Mouse (Mus musculus) activated CD4-positive, CD25-positive, alpha-beta regulatory T cell (primary cell): ENCODE data around the gene Ccndbp1. TPM values are rescaled to one million over a fixed set of nuclear protein-coding genes. Genes with fewer than 3 reads are reported as not detected.

Source experiments
- polyA plus RNA-seq, 2 experiments: library from polyadenylated mRNA; unstranded; fragments of 100-300 nt; shearing (Covaris generic); gene quantifications; one replicate each; pipeline ENCODE4 v1.2.1; 2017

Ccndbp1 gene
- polyA plus RNA-seq: 100 to 1,000 TPM; 132 to 161 TPM

DNA sequence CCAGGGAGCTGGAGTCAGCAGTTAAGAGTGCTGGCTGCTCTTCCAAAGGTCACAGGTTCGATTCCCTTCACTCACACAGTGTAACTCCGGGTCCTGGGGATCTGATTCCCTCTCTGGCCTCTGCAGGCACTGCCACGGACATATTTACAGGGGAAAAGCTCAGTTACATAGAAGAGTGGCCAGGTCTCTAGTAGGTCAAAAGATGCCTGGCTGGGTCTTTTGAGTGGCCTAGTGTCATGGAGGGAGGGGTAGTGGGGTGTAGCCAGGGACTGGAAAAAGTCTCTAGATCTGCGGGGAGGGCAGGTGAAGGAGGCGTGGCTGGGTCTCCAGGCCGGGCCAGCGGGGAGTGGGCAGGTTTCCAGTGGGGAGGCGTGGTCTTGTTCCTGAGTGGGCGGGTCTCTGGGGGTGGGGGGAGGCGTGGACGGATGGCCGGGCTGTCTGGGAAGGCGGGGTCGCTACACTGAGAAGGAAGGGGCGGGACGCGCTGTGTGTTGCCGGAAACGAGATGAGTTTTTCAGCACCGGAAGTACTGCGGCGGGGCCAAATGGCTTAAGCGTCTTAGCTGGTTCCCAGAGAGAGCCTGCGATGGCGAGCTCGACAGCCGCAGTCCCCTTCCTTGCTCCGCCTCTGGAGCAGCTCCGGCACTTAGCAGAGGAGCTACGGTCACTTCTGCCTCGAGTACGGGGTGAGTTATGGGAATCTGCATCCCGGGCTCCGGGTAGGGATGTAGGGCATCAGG, at the start of gene Ccndbp1:
Ccndbp1 (plus strand) TSS at position 479 of the 739 bp plus-strand sequence.

DNA sequence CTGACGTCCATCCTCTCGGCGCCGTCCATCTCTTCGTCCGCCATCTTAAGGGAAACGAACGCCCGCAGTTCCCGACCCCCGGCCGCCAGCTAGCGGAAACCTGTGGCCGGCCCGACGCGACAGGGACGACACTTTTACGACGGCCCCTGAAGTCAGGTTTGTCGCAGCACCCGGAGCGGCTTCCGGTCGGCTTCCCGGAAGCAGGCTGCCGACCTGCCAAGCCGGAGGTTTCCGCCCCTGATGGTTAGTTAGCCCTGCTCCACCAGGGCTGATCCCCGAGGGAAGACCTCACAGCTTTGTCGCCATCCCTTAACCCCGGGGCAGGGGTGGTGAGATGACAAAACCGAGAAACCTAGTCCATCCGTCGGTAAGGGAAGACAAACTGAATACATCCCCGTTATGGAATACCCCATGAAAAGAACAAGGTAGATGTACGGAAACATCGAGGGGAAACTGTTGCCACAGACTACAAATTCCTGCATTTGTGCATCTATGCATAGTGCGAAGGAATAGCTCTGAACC, 37.6 kb upstream of the Ccndbp1 start, which contains the start of gene Ubr1:
Ubr1 (minus strand) TSS at position 157 of the 522 bp plus-strand sequence.

GRCm38 (mm10) chr2:120976990-120977925, 30.9 kb upstream of the Ccndbp1 start, which contains the start of gene Tmem62:
Tmem62 (plus strand) TSS chr2:120977017.

GRCm38 (mm10) chr2:121036733-121037341, 28.6 kb downstream of the Ccndbp1 start, which contains the start of gene Epb42:
Epb42 (minus strand) TSS chr2:121037072.

Other genes starting within 250 kb of the Ccndbp1 start
- 10 to 100 TPM; 23.1 to 27.2 TPM for gene Cdan1, start 158.3 kb upstream of the Ccndbp1 start, polyA plus RNA-seq
- 1 to 10 TPM in 1 of 2 experiments, under 1 TPM in 1; 0.57 to 2.2 TPM for gene Ttbk2, start 157.8 kb upstream of the Ccndbp1 start, polyA plus RNA-seq
- gene Ubr1, start 37.7 kb upstream of the Ccndbp1 start, polyA plus RNA-seq: 10 to 100 TPM; 40.6 to 50.9 TPM
- 10 to 100 TPM; 21.8 to 25.6 TPM for gene Tmem62, start 31.4 kb upstream of the Ccndbp1 start, polyA plus RNA-seq
- gene Epb42, start 28.7 kb downstream of the Ccndbp1 start, polyA plus RNA-seq: 1 to 10 TPM in 1 of 2 experiments, not detected in 1; 1.2 TPM
- under 1 TPM in 1 of 2 experiments, not detected in 1; 0.31 TPM for gene Tgm5, start 77.4 kb downstream of the Ccndbp1 start, polyA plus RNA-seq
- gene Tgm7, start 101.4 kb downstream of the Ccndbp1 start, polyA plus RNA-seq: under 1 TPM in 1 of 2 experiments, not detected in 1; 0.10 TPM
- gene Adal, start 132.0 kb downstream of the Ccndbp1 start, polyA plus RNA-seq: 10 to 100 TPM; 16.4 to 20.5 TPM
- gene Lcmt2, start 132.2 kb downstream of the Ccndbp1 start, polyA plus RNA-seq: 10 to 100 TPM; 17.9 to 19.7 TPM
- gene Tubgcp4, start 162.3 kb downstream of the Ccndbp1 start, polyA plus RNA-seq: 10 to 100 TPM; 74.4 to 82.9 TPM
- gene Zscan29, start 162.7 kb downstream of the Ccndbp1 start, polyA plus RNA-seq: 10 to 100 TPM; 27.1 to 45.5 TPM